Mouse (Mus musculus) lung, adult 2 months (tissue): ENCODE results near the gene Krt19. TPM values are rescaled to one million over a fixed set of nuclear protein-coding genes. Genes with fewer than 3 reads are reported as not detected.

Source experiments
- DNase-seq: peaks from one replicate; pipeline ENCODE4 v3.0.0; 2022
- H3K4me1 ChIP-seq: fragments of 200-500 bp; 2 replicates; pipeline ENCODE4 v1.6.1; 2011; ENCODE audit warnings: low read length; ENCODE audit not compliant: control insufficient read depth, insufficient read depth
- H3K4me3 ChIP-seq: fragments of 200-500 bp; replicated peaks from 2 replicates; pipeline ENCODE3; 2011; ENCODE audit warnings: low read depth, mild to moderate bottlenecking, control low read depth, low read length; ENCODE audit errors: extremely low read depth
- CTCF ChIP-seq: fragments of 200-500 bp; IDR thresholded peaks from 2 replicates; pipeline ENCODE4 v1.5.1; 2011; ENCODE audit warnings: mild to moderate bottlenecking, low read length, control low read depth; ENCODE audit not compliant: insufficient read depth
- POLR2A ChIP-seq: fragments of 200-500 bp; IDR thresholded peaks from 2 replicates; pipeline ENCODE4 v1.6.1; 2011; ENCODE audit warnings: low read depth, mild to moderate bottlenecking, control low read depth, low read length, borderline replicate concordance; ENCODE audit errors: extremely low read depth
- WGBS: fragments of 180-500 bp; shearing (Covaris S2); methylation state at CpG from one replicate; pipeline ENCODE4 v1.1.7; 2018; 5-methylcytosine and 5-hydroxymethylcytosine counted together
- polyA plus RNA-seq: library from polyadenylated mRNA; depleted of rRNA; stranded (reverse); fragments of >200 nt; gene quantifications from 2 replicates; pipeline ENCODE4 v1.2.3, GENCODE M21; 2012; rRNA removed

Krt19 gene
- polyA plus RNA-seq = 275 and 280 TPM in 2 replicates

DNA sequence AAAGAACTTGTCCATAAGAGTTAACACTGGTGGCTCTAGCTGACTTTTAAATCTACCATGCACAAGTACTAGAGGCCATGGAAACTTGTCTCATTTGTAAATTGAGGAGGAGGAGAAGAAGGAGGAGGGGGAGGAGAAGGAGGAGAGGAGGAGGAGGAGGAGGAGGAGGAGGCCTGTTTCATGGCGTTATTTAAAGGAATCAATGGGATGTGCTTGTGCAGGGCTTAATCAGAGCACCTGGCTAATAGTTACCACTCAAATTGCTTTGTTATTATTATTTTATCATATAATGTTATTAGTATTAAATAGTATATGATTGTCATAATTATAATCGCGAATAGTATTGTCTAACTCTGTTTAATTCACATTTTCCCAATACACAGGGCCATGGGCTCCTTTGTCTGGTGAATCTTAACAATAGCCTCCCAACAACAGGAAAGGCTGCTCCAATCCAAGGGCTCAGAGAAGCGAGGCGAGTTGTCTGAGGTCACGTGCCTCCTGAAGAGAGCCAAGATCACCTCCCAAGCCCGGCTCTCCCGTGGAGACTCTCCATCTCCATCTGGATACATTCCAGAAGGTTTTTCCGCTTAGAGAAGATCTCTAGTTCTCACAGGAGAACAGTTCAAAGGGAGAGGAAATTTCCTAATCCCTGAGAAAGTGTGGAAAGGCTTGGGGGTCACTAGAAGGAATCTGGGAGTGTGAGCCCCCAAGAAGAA lies at the start of gene Krt19:
Gene Krt19 (minus strand): TSS at position 51 of the 716 bp plus-strand sequence.
- TF ChIP-seq CTCF = no peak
- no peak for TF ChIP-seq POLR2A
- H3K4me3 ChIP-seq = no peak within 1 kb of the TSS
- no peak for DNase-seq
- WGBS = 38% methylated on average over 9 of the region's 9 CpGs
- H3K4me1 ChIP-seq = no peaks in the 10 kb centered on the region

DNA sequence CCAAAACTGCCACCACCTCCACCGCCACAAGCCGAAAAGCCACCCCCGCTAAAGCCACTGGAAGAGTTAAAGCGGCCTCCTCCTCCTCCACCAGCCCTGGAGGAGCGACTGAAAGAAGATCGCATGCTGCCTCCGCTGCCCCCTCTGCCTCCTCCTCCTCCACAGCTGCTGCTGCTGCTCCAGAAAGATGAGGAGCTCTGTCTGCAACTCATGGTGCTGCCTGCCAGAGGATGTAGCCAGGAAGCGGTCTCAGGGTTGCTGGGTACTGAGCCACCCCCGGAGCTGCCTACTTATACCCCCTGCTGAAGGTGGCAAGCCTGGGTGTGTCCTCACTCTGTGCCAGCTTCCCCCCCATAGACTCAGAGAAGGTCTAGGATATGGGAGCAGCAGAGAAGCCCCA lies 44.5 kb upstream of the Krt19 start, which contains the start of gene Krt9:
Gene Krt9 (minus strand): TSS at position 255 of the 400 bp plus-strand sequence.
- Histone ChIP-seq H3K4me3 (no peak within 1 kb of the TSS), H3K4me1 (no peaks in the 10 kb centered on the region)
- no peak for DNase-seq
- TF ChIP-seq CTCF (no peak), POLR2A (no peak)
- WGBS = 37% methylated on average over 9 of the region's 9 CpGs

DNA sequence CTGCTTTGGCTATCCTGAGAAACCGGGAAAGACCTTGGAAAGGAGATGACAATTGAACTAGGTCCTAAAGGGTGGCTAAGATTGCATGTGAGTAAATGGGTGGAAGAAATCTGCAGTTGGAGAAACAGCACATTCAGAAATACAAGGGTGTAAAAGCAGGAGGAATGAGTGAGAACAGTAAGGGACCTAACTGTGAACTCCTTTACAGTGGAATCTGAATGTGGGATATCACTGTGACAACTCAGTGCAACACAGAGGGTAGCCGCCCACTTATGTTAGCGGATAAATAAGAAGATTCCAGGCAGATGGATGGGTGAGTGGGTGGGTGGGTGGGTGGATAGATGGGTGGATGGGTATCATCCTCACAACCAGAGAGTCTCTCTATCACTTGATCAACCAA lies 43.4 kb upstream of the Krt19 start:
- no peak for DNase-seq
- Histone ChIP-seq H3K4me3 (no peak overlapping the region), H3K4me1 (no peaks in the 10 kb centered on the region)
- WGBS = 92% methylated on average over 3 of the region's 3 CpGs
- TF ChIP-seq POLR2A (no peak), CTCF (no peak)

DNA sequence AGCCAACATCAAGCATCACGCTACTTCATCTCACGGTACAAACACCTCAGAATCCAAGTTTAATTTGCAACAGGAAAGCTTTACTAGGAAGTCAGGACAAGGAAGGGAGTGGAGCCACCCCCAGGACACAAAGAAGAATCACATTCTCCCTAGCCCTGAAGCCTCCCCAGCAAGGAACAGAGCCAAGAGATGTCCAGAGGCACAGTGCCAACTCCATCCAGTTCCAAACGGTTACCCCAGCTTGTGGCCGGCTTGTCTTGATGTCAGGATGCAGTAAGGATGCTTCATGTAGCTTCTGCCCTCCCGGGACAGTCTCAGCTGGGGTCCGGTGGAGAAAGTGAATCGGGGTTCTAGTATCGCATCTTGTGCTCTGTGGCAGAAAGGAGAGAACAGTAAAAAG lies 38.3 kb upstream of the Krt19 start:
- TF ChIP-seq POLR2A (no peak), CTCF (no peak)
- DNase-seq = no peak
- Histone ChIP-seq H3K4me1 (no peaks in the 10 kb centered on the region), H3K4me3 (no peak overlapping the region)
- 79% methylated on average over 8 of the region's 8 CpGs for WGBS

DNA sequence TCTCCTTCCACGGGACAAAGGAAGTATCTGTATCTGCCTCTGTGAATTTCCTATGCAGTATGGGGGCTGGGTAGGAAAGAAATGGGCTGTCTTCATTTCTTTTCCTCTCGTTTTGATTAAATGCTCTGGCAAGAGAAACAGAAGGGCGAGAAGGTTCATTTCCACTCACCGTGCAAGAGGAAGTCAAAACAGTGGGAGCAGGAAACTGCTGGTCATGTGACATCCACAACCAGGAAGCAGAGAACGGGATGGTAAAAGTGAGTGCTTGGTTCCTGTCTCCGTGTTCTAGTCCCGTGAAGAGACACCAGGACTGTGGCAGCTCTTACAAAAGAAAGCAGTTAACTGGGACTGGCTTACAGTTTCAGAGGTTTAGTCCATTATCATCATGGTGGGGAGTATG lies 33.3 kb upstream of the Krt19 start:
- DNase-seq = no peak
- 43% methylated on average over 7 of the region's 7 CpGs for WGBS
- Histone ChIP-seq H3K4me1 (no peaks in the 10 kb centered on the region), H3K4me3 (no peak overlapping the region)
- no peak for TF ChIP-seq POLR2A
- TF ChIP-seq CTCF = no peak

DNA sequence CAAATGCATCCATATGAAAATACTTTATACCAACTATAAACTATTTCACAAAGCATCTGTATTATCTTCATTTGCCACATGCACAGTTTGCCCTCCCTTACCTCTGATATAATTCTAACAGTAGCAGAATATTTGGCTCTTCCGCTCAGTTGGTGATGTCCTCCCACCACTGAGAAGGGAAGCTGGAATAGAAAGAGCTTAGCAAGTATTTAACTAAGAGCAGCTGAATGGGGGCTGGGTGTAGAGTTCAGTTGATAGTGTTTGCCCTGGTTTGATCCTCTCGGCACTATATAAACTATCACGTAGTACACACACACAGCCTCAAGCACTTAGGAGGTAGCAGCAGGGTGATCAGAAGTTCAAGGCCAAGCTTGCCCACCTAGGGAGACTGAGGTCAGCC lies 30.8 kb upstream of the Krt19 start:
- WGBS = 35% methylated on average over 3 of the region's 3 CpGs
- no peaks in the 10 kb centered on the region for H3K4me1 ChIP-seq
- DNase-seq = no peak
- no peak overlapping the region for H3K4me3 ChIP-seq
- TF ChIP-seq CTCF = no peak
- TF ChIP-seq POLR2A = no peak

DNA sequence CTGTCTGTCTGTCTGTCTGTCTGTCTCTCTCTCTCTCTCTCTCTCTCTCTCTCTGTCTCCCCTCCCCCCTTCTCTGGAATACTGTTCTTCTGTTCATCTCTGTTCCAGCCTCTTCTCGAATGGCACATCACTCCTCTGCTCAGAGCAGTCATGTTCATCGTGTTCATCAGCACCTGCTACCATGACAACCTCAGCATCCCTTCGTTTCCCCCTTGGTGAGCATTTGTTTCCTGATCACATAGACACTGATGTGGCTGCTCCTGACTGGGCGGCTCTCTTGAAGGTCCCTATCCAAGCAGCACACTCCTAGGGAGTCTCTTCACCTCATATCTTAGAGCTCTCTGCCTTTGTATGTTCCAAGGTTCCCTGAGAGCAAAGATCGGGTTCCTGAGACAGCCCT lies 29.8 kb upstream of the Krt19 start:
- H3K4me1 ChIP-seq = no peaks in the 10 kb centered on the region
- no peak overlapping the region for H3K4me3 ChIP-seq
- 77% methylated on average over 5 of the region's 5 CpGs for WGBS
- TF ChIP-seq POLR2A = no peak
- TF ChIP-seq CTCF = no peak
- no peak for DNase-seq

DNA sequence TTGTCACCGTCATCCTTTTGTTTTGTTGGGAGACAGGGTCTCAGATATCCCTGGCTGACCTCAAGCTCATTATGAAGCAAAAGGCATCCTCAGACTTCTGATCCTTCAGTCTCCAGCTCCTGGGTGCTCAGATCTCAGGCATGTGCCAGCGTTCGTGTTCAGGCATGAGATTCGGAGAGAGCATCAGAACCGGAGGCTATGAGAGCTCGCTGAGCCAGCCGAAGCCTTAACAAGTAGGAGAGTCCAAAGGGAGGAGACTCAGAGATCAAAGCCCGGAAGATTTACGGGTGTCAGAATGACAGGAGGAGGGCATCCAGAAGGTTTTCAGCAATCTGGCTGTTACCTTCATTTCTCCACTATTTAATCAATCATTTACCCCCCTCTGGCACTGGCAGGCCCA lies 28.3 kb upstream of the Krt19 start:
- no peak overlapping the region for H3K4me3 ChIP-seq
- H3K4me1 ChIP-seq = no peaks in the 10 kb centered on the region
- DNase-seq = no peak
- TF ChIP-seq POLR2A = no peak
- no peak for TF ChIP-seq CTCF
- WGBS = 62% methylated on average over 9 of the region's 9 CpGs

DNA sequence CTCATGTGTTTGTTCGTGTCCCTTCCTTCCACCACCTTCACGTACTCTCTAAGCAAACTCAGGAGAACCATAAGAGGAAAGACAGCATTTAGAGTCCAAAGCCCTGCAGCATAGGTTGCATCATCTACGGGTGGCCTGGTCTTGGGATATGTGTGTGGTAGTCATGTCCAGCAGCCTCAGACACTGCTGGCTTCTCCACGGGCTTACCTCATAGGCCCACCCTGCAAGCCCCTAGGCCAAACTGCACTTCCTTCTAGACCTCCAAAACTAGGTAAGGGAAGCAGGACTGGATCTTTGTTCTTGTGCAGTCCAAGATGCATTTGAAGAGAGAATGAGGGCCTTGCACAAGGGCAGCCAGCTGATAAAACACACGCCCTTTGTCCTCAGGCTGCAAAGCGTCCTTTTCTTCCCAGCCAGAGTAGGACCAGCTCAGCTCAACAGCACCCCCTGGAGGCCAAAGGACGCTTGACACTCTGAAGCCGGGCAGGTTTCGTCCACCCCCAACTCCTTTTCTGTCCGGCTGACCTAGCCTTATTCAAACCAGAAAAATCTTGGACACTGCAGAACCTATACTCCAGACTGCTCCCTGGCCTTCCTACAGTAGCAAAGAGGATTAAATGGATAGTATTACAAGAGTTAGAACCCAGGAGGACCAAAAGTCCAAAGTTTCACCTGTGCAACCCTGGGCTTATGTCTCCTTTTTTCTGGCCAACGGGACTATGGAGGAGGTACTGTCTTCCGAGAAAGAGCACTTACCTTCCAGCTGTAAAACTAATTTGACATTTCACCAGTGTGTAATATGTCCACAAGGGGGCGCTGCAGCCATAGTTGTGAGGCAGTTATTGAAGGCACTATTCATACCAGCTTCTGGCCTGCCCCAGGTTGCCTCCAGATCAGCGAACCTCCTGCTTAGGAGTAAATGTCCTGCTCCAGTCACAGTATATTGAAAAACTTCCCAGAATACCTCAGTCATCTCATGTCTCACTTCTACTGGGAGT lies 20.6 kb upstream of the Krt19 start:
- no peaks in the 10 kb centered on the region; the same call in 1 of the 2 replicates for H3K4me1 ChIP-seq
- peak; percentile 90 for TF ChIP-seq CTCF
- no peak for TF ChIP-seq POLR2A
- WGBS = 27% methylated on average over 14 of the region's 14 CpGs
- peak; percentile 79 for DNase-seq
- no peak overlapping the region for H3K4me3 ChIP-seq

DNA sequence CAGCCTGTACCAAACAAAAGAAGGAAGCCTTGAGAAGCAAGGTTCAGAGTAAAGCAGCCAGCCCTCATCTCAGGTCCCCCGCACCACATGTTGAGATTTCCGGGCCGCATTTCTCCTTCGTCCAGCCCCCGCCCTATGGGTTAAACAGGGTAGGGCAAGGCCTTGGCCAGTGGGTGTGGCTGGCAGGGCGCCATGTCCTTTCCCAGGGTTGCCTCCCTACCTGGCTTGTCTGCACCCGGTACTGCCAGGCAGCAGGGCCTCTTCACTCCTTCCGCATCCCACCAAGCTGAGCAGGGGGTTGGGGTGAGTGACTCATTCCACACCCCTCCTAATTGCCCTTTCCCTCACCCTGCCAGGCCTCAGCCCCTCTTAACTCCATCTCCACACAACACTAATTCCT lies 19.6 kb upstream of the Krt19 start:
- TF ChIP-seq POLR2A (no peak), CTCF (no peak)
- Histone ChIP-seq H3K4me1 (no peaks in the 10 kb centered on the region; the same call in 1 of the 2 replicates), H3K4me3 (no peak overlapping the region)
- WGBS = 47% methylated on average over 8 of the region's 8 CpGs
- DNase-seq = peak; percentile 53
